Mouse (Mus musculus): ENCODE data around the gene Dnajc28. TPM values are rescaled to one million over a fixed set of nuclear protein-coding genes. Genes with fewer than 3 reads are reported as not detected.

The Dnajc28 gene
- total RNA-seq, 2 experiments from 2014 or later: 16.0 to 16.7 TPM

DNA sequence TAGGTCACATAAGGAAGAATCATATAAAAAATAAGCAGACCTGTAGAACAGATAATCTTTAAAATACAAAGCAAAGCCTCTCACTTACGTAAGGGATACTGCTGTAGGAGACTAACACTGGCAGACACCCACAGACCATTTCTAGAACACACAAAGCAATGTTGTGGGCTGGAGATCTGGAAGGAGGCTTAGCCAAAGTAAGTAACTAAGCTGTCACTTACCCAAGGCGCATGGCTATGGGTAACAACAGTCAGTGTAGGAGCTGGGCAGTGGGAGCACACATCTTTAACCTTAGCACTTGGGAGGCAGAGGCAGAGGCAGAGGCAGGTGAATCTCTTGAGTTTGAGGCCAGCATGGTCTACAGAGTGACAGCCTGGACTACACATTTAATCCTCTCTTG, 20.8 kb upstream of the Dnajc28 start:
- intact Hi-C loops (cut with DNase I): loop anchor here (10.0 kb wide), 1 partner anchor 265 kb away; the partner anchor contains the start of gene Ifnar2
- DNase-seq: no peak

DNA sequence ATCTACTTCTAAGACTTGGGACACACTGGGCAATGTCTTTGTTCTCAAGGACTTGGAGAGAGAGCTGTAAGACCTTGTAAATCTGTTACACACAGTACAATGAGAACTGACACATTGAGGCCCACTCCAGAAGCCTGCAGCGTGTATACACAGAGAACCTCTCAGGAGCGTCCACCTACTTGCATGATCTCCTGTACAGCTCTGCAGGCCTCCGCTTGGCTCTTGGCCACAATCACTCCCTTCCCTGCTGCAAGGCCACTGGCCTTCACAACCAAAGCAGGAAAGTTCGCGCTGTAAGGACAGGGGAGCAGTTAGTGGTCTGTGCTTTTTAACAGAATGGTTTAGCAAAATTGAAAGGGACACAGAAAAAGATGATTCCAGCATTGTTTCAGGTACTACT, 20.3 kb upstream of the Dnajc28 start:
- no peak for DNase-seq
- intact Hi-C loops (cut with DNase I): no loop called here

DNA sequence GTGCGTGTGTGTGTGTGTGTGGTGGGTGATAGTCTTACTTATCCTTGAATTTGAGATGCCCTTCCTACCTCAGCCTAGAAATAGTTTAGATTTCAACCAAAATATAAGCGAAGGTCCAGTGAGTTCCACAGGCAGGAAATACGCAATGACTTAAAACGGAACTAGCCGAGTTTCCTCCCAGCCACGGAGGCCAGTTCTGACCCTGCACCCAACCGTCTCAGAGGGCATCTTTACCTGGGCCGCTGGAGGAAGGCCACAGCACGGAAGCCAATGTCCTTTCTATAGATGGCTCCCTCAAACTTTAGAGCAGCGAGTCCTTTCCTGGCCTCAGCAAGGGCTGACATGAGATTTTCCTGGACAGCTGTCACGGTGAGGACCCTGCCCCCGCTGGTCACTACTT, 14.8 kb upstream of the Dnajc28 start:
- intact Hi-C loops (cut with DNase I): loop anchor here (5.0 kb wide), 1 partner anchor 121 kb away; no protein-coding TSS in a partner anchor
- no peak for DNase-seq

DNA sequence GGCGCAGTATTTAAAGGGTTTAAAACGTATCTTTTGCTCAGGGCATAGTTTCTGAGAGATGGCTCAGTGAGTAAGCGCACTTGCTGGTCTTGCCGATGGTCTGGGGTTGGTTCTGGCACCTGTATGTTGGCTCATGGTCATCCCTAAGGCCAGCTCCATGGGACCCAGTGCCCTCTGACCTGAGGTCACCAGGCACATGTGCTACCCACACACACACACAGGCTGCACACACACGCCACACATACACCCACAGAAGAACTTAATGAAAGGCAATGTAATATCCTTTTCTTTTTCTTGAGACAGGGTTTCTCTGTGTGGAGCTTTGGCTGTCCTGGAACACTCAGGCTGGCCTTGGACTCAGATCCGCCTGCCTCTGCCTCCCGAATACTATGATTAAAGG, 14.1 kb upstream of the Dnajc28 start:
- intact Hi-C loops (cut with DNase I): loop anchor here (5.0 kb wide), 1 partner anchor 121 kb away; no protein-coding TSS in a partner anchor
- DNase-seq: no peak

DNA sequence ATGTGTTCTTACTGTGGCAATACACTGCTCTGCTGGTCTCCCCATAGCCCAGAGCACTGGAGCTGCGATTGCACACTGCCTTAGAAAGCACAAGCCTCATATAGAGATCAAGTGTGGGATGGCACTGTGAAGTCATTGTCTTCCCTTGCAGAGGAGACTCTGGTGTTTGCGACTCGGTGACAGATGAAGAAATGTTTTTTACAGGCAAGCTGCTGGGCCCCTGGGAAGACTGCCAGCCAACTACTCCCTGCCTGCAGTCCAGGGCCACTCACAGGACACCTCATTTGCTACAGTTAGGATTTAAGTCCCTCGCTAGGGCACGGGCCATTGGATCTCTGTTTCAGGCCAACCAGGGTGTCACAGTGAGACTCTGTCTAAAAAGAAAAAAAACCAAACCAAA, 13.6 kb upstream of the Dnajc28 start:
- DNase-seq: no peak
- intact Hi-C loops (cut with DNase I): loop anchor here (5.0 kb wide), 1 partner anchor 120 kb away; no protein-coding TSS in a partner anchor

DNA sequence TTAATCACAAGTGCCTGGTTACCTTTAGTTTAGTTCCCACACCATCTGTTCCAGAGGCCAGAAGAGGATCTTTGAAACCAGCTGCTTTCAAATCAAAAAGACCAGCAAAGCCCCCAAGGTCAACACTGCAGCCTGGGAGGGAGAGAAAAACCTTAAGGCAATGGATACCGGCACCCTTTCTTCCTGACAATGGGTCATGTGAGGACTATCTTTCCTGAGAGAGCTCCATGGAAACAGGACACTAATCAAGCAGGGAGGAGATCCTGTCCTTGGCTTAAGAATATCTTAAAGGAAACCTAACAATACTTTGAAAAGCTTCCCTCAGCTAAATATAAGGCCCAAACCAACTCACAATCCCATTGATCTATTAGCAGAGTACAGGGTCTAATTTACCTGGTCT, 11.8 kb upstream of the Dnajc28 start:
- intact Hi-C loops (cut with DNase I): loop anchor here (5.0 kb wide), 1 partner anchor 118 kb away; no protein-coding TSS in a partner anchor
- no peak for DNase-seq

DNA sequence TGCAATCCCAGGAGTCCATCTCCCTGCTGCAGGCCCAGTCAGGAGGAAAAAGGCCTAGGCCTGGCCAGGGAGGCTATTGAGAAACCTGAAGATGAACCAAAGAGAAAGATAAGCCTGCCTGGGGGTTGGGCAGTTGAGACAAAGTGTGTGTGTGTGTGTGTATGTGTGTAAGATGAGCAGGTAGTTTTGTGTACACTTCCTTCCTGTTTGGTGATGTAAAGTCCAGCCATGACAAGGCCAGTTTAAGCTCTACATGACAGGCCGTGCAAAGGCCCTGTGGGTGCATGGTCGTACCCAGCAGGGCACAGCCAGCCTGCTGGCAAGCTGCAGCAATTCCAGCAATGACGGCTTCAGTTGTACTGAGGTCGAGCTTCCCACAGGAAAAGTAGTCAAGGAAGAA, 10.9 kb upstream of the Dnajc28 start:
- no peak for DNase-seq
- intact Hi-C loops (cut with DNase I): loop anchor here (5.0 kb wide), 1 partner anchor 117 kb away; no protein-coding TSS in a partner anchor

DNA sequence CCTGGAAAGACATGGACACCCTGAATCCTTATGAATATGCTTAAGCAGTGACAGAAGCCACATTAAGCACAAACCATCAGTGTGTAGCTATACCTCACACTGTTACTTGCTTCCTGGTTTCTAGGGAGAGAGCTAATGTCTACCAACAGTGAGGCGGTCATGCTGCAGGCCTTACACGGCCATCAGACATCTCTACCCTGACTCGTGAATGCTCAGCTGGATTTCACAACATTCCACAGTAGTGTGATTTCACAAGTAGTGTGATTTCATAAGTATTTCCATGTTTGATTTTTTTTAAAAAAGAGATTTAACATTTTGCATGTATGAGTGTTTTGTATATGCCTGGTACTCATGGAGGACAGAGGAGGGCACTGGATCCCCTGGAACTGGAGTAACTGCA, 9.8 kb upstream of the Dnajc28 start:
- no peak for DNase-seq
- intact Hi-C loops (cut with DNase I): no loop called here

DNA sequence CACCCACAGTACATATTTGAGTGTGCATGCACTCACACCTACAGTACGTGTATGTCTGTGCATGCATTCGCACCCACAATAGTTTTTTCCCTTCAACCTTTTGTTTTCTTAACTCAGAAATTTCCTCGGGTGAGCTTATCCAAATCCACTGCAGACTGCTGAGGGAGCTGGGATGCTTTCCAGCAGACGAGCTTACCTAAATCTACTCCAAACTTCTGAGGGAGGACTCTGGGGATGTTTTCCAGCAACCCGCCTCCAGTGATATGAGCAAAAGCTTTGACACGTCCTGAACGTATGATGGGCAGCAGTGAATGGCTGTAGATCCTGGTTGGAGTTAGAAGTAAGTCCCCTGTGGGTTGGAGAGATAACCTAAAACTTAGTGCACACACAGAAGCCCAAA, 9.0 kb upstream of the Dnajc28 start:
- intact Hi-C loops (cut with DNase I): no loop called here
- DNase-seq: no peak

DNA sequence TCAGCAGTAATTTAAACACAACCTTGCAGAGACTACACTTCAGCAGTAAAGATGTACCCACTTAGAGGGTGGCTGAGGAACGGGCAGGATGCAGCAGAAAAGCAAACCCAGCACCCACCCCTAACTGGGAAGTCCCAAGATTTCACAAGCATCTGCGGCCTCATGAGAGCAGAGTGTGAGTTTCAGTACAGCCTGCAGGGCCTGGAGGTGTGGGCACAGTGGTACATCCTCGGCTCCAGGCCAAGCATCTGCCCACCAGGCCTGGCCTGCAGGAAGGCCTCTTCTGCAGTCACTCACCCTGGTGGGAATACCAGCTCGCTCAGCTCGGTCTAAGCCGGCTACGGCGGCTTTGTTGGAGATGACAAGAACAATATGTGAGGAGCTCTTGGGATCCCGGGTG, 4.2 kb upstream of the Dnajc28 start:
- DNase-seq: no peak
- intact Hi-C loops (cut with DNase I): no loop called here

DNA sequence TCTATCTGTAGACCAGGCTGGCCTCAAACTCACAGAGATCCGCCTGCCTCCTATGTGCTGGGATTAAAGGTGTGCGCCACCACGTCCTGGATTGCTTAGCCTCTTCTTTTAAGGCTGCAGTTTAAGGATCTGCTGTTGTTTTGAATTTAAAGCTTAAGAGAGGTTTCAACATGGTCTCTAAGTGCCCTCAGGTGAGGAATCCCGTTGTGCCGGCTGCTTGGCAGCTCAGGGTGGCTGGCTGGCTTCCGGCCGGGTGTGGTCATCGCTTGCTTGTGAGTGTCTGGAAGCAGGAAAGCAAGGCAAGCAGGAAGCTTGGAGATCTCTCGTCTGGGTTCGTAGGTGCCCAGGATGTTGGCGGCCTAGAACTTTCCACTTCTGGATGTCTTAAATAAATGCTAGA, 2.2 kb upstream of the Dnajc28 start:
- intact Hi-C loops (cut with DNase I): no loop called here
- DNase-seq: no peak

DNA sequence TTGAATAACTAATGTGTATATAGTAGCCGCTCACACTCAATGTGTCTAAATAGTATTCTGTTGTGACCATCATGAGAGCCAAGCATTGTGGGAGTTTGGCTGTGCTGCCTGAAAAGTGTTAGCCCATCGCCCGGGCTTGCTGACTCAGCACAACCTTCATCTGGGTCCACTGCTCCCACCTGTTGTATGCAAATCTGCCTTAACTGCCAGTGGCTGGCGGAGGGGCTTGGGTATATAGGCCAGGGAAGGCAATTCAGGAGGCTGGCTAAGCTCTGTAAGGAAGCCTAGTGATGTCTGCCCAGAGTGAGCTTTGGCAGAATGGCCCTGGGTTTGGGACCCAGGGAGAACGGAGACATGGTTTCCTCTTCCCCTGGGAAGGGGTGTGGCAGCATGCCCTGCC, 1.4 kb upstream of the Dnajc28 start:
- intact Hi-C loops (cut with DNase I): no loop called here
- DNase-seq: no peak

DNA sequence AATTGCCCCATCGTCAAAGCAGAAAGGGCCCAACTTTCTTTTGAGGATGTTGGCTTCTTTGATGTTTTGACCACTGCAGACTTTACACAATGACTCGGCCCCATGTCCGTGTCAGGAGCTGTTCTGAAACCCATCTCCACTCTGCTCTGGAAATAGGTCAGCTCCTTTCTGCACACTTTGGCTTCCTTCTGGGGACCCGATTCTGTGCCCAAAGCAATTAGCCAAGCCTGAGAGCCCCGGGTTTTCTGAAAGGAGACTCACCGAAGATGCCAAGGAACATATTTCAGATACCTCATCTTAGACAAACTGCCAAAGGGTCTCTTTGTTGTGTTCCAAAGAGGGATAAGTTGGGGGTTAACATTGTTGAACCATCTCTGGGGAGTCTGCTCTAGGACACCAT, 4.3 kb downstream of the Dnajc28 start:
- no peak for DNase-seq
- intact Hi-C loops (cut with DNase I): no loop called here

DNA sequence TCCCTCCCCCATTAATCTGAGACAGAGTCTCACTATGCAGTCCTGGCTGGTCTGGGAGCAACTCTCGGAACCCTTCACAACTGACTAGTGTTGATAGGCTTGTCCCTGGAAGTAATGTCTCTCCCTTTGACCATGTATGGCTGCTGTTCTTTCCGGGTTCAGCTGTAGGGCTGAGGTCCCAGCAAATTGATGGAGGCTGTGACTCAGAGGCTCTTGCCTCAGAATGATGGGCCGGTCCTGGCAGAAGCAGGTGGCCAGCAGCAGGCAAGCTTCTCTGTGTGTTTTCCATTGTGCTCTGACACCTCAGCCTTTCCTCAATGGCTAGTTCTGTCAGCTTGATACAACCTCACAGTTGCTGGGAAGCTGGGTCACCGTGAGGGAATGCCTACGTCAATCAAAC, 6.3 kb downstream of the Dnajc28 start:
- DNase-seq: no peak
- intact Hi-C loops (cut with DNase I): no loop called here

DNA sequence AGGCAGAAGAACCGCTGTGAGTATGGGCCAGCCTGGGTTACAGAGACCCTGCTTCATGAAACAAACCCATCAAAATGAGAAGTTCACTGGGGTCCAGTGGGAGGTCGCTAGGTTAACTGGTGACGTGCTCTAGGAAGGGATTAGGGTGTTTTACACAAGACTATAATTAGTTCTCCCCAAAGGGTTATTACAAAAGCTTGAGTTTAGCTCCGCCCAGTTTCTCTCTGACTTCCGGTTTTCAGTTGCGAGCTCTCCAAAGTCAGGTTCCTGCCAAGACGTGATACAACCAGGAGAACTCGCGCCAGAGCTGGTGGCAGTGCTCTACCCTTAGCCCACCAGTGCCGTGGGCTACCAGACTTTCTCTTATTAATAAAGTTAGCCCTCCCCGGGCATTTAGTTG, 7.6 kb downstream of the Dnajc28 start:
- intact Hi-C loops (cut with DNase I): no loop called here
- DNase-seq: no peak

DNA sequence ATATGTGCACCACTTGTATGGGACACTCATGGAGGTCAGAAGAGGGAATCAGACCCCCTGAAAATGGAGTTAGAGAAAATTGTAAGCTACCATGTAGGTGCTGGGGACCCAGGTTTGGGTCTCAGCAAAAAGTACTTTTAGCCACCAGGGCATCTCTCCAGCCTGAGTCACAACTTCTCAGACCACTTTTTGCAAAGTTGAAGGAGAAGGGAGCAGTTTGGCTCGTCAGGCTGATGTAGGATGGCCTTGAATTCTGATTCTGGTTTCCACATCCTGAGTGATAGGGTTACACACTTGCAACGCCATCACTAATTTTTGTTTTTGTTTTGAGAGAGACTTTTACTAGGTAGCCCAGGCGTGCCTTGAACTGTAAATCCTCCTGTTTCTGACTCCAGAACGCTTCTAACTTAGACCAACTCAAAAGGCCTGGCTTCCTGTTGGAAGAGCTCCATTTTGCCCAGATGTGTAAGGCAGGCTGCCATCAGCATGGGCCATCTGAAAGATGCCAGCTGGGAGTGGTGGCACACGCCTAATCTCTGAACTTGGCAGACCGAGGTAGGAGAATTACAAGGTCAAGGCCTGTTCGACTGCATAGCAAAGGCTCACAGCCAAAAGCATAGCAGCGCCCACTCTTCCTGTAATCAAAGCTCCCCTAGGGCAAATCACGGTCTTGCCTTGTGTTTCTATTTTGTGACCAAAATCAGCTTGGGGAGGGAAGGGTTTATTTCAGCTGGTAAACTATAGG, 9.2 kb downstream of the Dnajc28 start:
- intact Hi-C loops (cut with DNase I): no loop called here
- DNase-seq: peak; percentile 57 to 72

DNA sequence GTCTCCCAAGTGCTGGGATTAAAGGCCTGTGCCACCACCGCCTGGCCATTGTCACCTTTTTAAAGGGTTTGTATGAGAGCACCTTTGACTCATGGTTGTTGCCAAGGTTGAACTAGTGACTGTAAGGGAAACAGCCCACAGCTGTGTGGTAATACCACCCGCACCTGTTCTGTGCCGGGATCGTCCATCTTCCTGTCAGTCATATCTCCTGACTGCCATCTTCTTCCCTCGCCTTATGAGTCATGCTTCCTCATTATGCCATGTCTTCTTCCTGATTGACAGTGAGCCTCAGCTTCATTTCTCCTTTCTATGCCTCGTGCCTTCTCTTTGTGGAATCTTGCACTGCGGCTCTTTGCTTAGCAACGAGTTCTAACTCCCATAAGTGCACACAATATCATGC, 11.9 kb downstream of the Dnajc28 start:
- intact Hi-C loops (cut with DNase I): no loop called here
- no peak for DNase-seq

DNA sequence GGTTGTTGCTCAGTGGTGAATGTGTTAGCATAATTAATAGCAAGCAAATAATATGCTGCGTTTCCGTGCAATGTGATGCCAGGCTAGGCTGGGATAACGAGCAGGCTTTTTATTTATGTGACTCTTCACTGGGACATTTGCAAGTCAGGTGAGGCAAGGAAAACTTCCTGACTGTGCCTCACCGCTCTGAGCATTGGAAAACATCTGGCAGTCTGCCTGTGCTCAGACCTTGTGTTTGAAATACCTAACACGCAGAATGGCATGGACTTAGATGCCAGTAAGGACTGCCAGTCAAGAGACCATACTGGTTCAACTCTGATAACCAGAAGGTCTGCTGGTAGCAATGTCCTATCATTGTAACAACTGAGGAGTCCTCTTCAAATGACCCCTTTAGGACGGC, 13.7 kb downstream of the Dnajc28 start:
- DNase-seq: peak; percentile 40 to 61
- intact Hi-C loops (cut with DNase I): no loop called here

DNA sequence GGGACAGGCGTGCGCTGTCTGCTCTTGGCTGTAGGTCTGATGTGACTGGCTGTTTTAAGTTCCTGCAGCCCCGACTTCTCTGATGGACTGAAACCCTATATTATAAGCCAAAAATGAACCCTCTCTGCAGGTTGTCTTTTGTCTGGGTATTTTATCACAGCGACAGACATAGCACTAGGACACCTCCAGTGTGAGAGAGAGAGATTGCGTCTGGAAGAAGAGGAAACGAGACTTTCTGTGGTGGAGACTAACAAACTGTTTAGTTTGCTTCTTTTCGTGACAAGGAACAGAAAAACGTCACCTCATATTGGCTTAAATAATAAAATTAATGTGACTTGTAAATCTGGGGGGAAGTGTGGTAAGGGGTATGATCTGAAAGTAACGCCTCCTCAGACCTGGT, 17.1 kb downstream of the Dnajc28 start:
- no peak for DNase-seq

DNA sequence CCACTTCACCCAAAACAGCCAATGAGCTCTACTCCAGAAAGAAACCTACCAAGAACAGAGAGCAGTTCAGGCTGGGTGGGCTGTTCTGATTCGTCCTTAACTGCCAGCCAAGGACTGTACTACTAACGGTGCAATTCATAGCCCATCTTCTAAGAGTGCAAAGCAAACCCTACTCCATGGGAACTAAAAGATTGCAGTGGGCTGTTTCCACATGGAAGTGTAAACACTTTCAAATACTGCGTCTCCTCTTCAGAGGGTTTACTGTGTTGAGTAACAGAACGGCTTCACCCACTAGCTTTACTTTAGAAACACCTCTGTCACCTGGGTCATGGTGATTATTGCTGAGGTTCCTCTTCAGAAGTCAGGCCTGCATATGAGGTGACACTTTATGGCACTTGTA, 17.7 kb downstream of the Dnajc28 start:
- DNase-seq: no peak
- intact Hi-C loops (cut with DNase I): no loop called here

More for the DNA sequence above, 17.1 kb downstream of the Dnajc28 start:
- intact Hi-C loops (cut with DNase I): no loop called here

DNA sequence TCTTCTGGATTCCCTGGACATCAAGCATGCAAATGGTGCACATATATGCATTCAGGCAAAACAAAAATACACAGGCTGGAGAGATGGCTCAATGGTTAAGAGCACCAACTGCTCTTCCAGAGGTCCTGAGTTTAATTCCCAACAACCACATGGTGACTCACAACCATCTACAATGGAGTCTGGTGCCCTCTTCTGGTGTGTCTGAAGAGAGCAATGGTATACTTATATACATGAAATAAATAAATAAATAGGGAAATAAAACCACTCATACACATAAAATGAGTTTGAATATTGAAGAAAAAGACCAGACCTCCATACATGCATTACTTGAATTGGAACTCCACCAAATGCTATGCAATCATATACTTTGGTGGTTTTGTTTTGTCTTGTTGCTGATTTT, 19.6 kb downstream of the Dnajc28 start:
- intact Hi-C loops (cut with DNase I): no loop called here
- no peak for DNase-seq

DNA sequence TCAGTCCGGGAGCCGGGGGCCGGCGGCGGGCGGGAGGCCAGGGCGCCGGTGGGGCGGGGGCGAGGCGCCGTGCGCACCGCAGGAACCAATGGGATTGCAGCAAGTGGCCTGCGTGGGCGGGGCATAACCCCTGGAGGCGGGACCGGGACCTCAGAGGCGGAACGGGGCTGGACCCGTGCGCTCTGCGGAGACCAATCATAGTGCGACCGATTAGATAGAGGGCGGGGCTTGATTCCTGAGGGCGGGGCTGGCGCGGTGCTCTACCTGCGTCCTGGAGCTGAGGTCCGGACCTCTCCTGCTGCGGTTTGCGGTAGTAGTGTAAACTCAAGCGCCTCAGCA, 21.2 kb downstream of the Dnajc28 start, which contains the start of gene Tmem50b:
Tmem50b (minus strand) TSS at position 129 of the 339 bp plus-strand sequence.
- peak; percentile 99 for DNase-seq
- intact Hi-C loops (cut with DNase I): no loop called here

Measured in heart, postnatal 14 days (tissue).